Mouse (Mus musculus): ENCODE measurements around the gene Cntnap2.
"Not testable (repeated sequence)": the region's sequence is repeated elsewhere in the genome, so short reads cannot be mapped to it uniquely, and the experiment has no call there.

The Cntnap2 gene

DNA sequence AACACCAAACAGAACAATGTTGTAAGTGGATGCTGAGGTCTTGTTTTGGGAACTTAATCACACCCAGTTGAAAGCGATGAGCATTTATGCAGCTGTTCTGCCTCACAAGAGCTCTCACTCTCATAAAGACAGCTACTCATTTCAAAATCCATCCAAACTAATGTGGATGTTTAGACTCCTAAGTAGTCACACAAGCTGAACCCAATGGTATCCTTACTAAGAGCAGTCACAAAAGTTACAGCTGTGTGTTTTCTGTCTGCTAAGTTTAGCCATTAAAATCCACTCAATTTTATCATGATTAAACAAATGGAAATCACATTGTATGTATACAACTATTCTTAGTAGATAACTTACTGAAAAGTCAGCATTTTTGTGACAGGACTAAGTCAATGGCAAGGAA lies 1173.7 kb downstream of the Cntnap2 start:
- no peak for DNase-seq (ENCODE audit: low read depth, low spot score)

DNA sequence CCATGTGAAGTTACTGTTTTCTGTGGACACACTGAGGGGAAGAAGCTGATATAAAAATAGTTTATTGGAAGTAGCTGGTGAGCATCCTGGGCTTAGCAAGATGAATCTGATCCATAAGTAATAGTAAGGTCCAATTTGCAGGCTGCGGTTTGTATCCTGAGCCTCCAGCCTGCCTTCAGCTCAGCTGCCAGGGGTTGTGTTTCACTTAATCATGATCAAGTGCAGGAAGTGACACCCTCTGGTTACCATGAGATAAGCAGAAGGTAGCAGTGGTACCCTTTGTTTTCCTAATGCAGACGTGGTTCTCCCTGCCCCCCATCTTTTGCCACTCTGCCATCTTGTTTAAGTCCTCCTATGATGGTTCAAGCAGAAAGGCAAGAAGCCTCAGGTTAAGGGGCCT lies 1181.2 kb downstream of the Cntnap2 start:
- no peak for DNase-seq (ENCODE audit: low read depth, low spot score)

DNA sequence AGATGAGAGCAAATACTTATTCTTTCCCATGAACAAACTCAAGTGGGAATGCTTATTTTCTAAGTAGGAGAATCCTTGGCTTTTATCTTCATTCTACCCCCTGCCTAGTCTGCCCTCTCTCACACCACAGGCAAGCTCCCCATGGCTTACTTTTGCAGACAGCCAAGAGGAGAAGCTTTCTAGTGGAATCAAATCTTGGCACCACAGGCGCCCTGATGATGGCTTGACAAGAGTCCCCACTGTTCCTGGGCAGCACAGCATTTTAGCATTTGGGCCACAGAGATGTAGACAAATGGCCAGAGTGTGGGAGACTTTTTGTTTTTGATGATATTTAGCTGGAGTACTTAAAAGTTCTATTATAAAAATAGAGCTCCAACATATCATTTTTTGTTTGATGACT lies 1204.0 kb downstream of the Cntnap2 start:
- DNase-seq (ENCODE audit: low read depth, low spot score) = no peak

DNA sequence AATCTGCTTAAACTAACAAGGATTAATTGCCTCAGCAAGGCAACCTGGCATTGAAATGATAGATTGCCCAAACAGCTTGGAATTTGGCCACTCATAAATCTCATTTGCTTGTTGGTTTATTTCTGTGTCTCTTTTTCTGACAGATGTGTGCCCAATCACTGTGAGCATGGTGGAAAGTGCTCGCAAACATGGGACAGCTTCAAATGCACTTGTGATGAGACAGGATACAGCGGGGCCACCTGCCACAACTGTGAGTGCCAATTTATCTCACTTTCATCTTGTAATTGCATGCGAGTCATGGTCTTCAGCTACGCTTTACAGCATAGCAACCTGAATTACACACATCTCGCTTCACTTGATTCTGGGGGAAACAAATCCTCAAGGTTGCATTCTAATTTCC lies 1287.8 kb downstream of the Cntnap2 start:
- DNase-seq (ENCODE audit: low read depth, low spot score) = no peak

DNA sequence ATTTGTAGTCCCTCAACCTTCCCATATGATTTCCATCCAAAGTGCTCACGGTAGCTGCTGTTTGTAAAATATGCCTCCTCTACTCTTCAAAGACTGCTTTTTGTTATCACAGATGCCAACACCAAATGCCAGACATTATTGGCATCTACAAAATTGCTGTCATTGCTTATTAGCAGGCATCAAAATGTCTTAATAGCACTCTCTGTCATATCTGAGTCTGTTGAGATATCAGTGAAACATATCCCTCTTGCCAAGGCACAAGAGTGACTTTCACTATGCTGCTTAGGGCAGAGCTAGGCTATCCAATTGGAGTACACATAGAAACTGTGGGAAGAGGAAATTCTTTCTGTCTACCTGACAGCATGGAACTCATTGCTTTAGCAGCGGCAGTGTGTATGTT lies 1301.9 kb downstream of the Cntnap2 start:
- no peak for DNase-seq (ENCODE audit: low read depth, low spot score)

DNA sequence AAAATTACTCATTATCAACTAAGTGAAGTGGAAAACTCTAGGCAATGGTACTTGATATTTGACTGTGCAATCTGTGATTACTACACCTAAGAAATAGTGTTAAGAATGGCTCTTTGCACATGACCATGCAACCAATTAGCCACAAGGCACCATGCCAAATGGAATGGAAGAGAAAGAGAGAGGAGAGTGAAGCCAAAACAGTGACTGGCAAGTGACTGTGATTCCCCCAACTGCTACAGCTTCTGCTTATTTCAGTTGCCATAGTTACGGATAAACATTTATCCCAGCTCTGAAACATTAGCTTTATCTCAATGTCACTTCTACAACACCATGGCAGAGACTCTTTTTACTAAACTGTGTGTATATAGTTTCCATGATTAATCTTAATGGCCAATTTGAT lies 1303.0 kb downstream of the Cntnap2 start:
- DNase-seq (ENCODE audit: low read depth, low spot score) = no peak

DNA sequence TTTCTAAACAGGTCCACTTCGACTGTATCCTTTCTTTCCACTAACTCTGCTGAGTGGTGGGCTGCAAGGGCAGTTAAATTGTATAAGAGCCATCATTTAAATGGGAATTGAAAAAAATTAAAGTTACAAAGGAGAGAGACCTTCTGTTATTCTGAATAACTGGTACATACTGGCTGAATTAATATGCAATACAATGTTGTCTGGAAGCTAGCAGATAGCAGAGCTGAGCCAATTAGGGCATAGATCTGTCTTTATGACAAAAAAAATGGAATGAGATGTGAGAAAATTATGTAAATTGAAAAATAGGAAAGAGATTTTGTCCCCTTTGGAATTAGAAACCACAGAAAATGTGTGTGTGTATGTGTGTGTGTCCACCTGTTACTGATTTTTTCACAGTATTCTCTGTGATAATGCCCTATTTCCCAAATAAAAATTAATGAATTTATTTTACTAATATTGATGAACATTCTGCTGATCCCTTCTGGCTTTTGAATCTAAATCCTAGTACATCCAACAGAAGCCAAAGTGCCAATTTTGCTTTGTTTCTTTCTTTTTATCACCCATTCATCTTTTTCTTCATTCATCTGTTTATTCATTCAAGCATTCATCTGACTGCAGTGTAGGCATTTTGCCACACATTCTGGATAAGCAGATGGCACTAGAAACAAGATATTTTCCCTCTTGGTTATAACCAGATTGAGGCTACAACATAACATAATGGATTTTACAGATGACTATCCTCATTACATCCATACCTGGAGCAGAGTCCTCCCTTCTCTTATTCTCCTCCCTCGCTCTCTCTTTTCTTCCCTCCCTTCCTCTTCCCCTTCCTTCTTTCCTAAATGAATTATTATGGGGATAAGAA lies 1339.8 kb downstream of the Cntnap2 start:
- DNase-seq (ENCODE audit: low read depth, low spot score) = no peak

DNA sequence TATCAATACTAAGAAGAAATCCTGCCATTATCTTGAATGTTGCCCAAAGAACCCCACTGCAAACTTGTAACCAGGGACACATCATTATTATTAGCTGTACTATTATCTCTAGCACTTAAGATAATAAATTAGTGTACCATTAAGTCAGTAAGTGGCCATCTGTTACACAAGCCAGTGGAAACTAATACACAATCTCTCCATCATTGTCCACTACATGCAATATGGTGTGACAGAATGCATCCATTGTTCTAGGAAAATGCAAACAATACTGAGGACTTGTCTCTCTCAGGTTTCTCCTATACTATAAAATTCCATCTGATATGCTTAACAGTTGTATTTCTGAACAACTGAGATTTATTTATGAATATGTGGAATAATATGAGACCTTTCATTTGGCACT lies 1355.0 kb downstream of the Cntnap2 start:
- DNase-seq (ENCODE audit: low read depth, low spot score) = no peak

DNA sequence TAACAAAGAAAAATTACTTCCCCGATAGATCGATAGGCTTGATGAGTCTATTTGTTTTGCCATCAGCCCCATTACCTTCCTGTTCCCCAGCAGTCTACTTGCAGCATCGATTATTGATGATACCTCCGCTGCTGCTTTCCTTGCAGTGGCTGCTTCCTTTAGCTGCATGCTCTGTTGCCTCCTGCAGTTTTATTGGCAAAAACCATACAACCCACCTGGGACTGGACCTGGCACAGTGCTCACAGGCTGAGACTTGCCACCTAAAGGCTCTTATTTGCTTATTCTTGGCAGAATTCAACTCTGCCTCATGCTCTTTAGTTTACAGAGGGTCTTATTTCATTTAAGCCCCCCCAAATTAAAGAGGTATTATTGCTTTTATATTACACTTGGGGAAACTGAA lies 1355.4 kb downstream of the Cntnap2 start:
- DNase-seq (ENCODE audit: low read depth, low spot score) = no peak

DNA sequence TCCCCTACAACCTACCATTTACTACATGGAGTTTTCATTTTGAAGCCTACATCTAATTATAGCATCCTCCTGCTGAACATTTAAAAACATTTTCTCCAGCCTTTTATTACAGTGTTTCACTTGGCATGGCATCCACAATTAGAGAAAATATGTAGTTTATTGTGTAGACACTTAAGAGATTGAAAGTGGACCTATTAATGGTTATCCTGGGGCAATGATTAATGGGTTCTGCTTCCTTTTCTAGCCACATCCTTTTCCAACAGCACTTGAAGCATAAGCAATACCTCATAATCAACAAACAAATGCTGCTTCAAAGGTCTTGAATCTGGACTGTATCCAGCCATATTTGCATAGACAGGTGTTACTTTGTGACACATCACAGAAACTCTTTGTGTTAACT lies 1360.7 kb downstream of the Cntnap2 start:
- no peak for DNase-seq (ENCODE audit: low read depth, low spot score)

DNA sequence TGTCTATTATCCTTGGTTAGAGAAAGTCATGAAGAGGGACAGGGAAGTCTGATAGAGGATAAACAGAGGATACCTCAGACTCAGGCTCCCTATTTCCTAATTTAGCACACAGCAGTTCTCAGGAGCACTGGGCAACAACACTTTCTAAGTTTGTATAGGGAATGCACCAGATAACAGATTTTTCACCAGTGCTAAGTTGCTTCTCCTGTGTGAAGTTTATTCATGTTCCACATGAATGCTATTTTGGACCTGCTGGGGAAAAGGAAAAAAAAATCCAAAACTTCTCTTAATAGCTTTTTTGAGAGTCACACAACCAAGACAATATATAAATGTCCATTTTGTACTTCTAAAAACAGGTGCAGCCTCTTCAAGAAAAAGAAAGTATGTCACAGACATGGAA lies 1361.2 kb downstream of the Cntnap2 start:
- DNase-seq (ENCODE audit: low read depth, low spot score) = no peak

DNA sequence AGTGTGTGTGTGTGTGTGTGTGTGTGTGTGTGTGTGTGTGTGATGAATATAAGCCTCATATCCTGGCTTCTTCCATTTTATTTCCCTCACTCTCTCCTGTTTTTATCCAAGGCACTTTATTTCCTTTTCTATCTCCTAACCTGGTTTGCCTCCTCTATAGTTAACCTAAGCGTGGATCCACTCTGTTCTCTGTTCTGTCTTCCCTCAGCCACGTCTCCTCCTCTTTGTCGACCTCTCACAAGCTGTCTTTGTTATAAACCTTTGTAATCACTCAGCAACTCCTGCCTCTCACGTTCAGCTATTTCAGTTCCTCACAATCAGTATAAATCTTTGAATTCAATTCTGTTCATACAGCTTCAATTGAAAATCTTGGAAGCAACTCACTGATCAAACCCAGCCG lies 1369.1 kb downstream of the Cntnap2 start:
- no peak for DNase-seq (ENCODE audit: low read depth, low spot score)

DNA sequence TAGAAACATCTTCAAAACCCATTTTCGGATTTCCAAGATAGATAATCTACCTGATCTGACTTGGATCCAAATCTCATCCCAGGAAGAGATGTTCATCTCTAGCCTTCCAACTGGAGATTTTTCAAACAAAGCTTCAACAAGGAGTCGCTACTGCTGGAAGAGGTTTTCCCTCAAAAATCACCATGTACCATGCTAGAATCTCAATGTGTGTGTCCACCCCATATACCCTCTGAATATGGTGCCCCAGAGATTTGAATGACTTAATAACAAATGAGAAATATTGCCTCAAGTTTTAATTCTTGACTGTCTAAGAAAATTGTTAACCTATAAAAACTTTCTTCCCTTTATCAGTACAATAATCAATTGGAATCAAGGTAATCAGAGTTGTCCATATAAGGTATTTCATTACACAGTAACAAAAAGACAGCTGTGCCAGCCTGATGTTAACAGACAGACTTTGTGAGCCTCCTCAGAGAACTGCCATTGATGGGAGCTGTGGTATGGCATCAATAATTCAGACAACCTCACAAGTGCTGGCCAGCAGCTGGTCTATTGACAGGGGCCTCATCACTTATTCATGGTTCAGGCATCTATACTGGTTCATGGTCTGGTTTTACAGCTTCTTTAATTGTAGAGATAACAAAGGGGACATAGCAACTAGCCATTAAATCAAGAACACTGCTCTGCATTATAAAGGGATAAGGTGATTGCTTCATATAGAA lies 1391.9 kb downstream of the Cntnap2 start:
- no peak for DNase-seq (ENCODE audit: low read depth, low spot score)

DNA sequence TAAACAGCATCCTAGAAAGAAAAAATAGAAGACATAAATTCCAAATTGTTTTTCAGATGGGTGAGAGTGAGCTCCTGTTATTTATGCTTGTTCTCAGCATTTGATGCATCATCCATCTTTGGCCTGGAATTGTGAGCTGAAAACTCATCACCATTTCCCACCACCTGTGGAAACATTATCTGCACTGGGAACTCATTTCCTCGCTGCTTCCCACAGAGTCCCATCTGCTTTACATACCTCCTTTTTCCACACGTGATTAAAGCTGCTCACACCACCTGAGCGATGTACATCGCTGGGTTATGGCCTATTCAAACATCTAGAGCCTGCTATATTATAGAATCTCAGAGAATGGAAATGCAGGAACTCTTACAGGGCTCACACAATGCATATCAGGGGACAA lies 1413.5 kb downstream of the Cntnap2 start:
- no peak for DNase-seq (ENCODE audit: low read depth, low spot score)

DNA sequence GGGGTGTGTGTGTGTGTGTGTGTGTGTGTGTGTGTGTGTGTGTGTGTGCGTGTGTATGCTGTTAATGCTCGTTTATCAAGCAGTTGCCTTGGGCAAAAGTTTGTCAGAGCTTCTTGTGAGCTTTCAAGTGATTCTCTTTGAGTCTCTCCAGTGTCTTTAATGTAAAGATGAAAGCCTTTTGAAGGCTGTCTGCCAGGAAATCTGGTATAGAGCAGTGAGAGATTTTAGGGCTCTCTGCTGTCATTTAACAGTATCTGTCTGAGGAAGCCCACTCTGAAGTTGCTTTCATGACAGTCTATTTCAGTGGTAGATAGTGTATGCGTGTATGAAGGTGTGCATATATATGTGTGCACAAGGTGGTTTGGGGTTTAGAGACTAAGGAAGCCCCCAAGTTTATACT lies 1425.2 kb downstream of the Cntnap2 start:
- no peak for DNase-seq (ENCODE audit: low read depth, low spot score)

DNA sequence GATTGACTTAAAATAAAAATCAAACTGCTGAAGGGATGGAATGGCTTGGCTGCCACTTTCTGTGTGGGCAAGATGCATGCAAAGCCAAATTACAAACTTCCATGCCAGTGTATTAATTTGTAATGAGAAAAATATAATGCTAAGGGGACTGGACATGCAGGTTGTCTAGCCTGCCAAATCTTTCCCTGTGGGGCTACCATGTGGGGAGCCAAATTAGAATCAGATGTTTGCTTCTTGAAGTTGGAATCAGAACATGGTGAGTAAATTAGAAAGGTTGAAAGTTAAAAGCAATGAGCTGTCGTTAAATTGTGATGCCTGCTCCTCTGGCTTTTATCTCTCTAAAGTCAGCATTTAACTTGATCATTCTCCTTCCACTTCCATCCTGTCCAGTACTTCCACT lies 1443.6 kb downstream of the Cntnap2 start:
- no peak for DNase-seq (ENCODE audit: low read depth, low spot score)

DNA sequence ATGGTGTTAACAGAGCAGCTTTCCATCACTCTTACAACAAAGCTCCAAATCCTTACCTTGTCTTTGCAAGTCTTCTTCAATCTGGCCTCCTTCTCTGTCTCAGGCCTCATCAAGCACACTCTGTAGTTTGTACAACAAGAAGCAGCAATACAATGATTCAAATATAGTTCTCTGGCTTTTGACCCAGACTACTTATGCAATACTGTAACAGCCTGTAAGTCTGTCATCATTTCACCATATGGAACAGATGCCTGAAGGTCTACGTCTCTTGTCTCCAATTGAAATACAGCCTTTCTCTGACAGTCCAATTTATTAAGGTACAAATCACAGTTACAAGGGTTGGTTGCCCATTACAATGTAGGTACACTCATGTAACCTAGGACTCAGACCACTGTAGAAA lies 1453.7 kb downstream of the Cntnap2 start:
- no peak for DNase-seq (ENCODE audit: low read depth, low spot score)

DNA sequence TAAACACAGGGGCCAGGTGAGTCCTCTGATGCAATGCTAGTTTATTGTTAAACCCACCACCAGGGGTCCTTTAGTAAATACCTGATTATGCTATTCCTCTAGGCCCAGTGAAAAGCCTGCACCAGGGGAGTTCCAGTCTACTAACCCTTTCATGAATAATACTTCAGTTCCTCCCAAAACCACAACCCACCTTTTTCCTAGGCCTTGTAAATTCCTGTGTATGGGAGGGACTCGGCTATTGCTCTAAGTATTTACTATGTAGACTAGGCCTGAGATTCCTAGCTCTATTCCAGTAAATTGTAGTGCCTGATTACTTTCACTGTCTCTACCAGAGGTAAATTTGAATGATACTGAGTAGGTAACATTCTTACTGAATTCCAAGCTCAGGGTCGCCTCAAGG lies 1478.4 kb downstream of the Cntnap2 start:
- DNase-seq (ENCODE audit: low read depth, low spot score) = not testable (repeated sequence)

DNA sequence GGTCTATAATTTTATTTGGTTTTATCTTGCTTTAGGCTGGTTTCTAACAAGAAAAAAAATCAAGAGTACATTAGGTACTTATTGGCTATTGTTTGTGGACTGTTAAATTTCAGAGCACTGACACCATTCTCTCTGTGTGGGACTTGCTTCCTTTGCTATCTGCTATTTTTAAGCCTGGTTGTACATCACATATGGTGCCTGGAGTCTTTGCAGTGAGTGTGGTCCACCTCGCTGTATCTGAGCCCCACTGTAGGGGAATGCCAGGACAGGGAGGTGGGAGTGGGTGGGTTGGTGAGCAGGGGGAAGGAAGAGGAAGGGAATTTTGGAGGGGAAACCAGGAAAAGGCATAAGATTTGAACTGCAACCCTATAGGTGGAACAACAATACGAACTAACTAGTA lies 1504.3 kb downstream of the Cntnap2 start:
- DNase-seq (ENCODE audit: low read depth, low spot score) = no peak

DNA sequence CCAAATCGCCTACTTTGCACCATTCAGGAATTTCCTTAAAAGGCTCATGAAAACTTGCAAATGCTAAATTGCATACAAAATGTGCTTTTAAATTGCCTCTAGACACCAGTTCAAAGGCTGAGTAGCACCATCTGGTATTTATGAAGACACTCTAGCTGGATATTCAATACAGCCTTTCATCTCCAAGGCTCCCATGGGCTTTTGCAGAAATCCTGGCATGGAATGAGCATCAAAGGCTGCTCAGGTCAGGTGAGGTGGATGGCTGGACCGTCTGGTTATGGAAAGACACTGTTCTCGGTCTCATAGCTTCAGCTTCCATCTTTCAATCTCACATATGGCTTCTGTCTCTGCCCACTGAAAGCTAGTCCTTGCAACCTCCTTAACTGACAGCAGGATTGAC lies 1515.9 kb downstream of the Cntnap2 start:
- DNase-seq (ENCODE audit: low read depth, low spot score) = no peak

DNA sequence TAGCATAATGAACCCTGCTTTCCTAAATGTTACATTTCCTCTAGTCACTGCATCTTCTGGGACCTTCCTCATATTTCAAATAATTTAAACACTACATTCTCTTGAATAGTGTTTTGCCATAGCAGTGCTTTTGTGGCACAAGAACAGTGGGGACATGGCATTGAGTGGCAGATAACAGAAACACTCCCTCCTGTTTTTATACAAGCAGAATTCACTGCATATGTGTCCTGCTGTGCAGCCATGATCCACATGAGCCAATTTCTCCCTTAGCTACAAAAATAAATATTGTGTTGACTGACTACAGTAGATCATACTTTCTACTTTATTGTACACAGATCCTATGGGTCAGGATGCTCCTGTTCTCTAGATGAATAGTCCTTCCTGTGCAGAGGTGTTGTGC lies 1553.2 kb downstream of the Cntnap2 start:
- no peak for DNase-seq (ENCODE audit: low read depth, low spot score)

DNA sequence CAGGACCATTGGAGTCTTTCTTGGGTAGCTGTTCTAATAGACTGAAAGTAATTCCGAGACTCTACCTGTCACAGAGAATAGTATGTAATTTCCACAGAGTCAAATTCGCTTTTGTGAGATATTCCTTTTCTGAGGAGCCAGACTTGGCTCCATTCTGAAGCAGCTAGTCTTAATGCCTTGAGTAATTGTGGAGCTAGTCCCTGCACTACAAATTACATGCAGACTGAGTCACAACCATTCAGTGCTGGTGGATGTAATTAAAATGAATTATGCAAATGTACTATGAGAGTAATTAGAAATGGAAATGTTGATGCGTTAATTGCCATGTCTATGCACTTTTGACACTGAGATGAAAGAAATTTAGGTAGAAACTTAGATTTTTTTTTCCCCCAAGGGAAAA lies 1553.7 kb downstream of the Cntnap2 start:
- no peak for DNase-seq (ENCODE audit: low read depth, low spot score)

DNA sequence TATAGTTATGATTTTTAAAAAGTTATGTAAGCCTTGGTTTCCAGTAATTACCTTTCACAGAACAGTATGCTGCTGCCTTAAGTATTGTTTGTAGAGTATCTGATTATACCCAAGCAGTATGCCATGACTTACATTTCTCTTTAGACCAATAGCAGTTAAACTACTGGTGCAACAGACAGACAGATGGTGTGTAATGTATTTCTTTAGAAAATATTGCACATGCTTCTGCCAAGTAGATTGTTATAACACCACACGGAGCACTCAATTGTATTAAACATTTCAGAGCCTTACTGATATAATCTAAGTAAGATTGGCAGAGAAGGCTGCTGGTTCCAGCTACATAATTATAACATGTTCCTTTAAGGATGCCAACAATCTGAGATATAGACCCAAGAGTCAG lies 1609.9 kb downstream of the Cntnap2 start:
- DNase-seq (ENCODE audit: low read depth, low spot score) = no peak
